Mouse (Mus musculus) kidney, adult 11 months (tissue): ENCODE measurements around the gene Cald1.
A peak's percentile ranks its signal among the peaks of the same experiment; 100 is the strongest.

ENCODE experiments used
- DNase-seq: peaks from one replicate; pipeline ENCODE4 v3.0.0; 2022

The Cald1 gene

GRCm38 (mm10) chr6:34721740-34722139, 123.4 kb downstream of the Cald1 start:
- no peak for DNase-seq

GRCm38 (mm10) chr6:34722660-34723059, 124.4 kb downstream of the Cald1 start:
- no peak for DNase-seq

GRCm38 (mm10) chr6:34723250-34723904, 125.1 kb downstream of the Cald1 start:
- DNase-seq: no peak

GRCm38 (mm10) chr6:34725660-34726059, 127.4 kb downstream of the Cald1 start:
- no peak for DNase-seq

GRCm38 (mm10) chr6:34726104-34726503, 127.8 kb downstream of the Cald1 start:
- no peak for DNase-seq

GRCm38 (mm10) chr6:34727316-34727983, 129.2 kb downstream of the Cald1 start:
- no peak for DNase-seq

GRCm38 (mm10) chr6:34729449-34730151, 131.3 kb downstream of the Cald1 start:
- DNase-seq: no peak

- DNase-seq: no peak
These were observed 132.7 kb downstream of the Cald1 start for GRCm38 (mm10) chr6:34731007-34731406.

GRCm38 (mm10) chr6:34731529-34731928, 133.2 kb downstream of the Cald1 start:
- DNase-seq: no peak

- DNase-seq: no peak
These were observed 136.8 kb downstream of the Cald1 start for GRCm38 (mm10) chr6:34734940-34735695.

- no peak for DNase-seq
These were observed 138.6 kb downstream of the Cald1 start for GRCm38 (mm10) chr6:34736934-34737333.

GRCm38 (mm10) chr6:34743946-34744345, 145.6 kb downstream of the Cald1 start:
- no peak for DNase-seq

GRCm38 (mm10) chr6:34747846-34748245, 149.5 kb downstream of the Cald1 start:
- no peak for DNase-seq

- no peak for DNase-seq
These were observed 150.3 kb downstream of the Cald1 start for GRCm38 (mm10) chr6:34748566-34748965.

GRCm38 (mm10) chr6:34749526-34749925, 151.2 kb downstream of the Cald1 start:
- DNase-seq: no peak

GRCm38 (mm10) chr6:34750487-34751120, 152.3 kb downstream of the Cald1 start:
- no peak for DNase-seq

- no peak for DNase-seq
These were observed 153.3 kb downstream of the Cald1 start for GRCm38 (mm10) chr6:34751625-34752024.

- DNase-seq: peak; percentile 40
These were observed 156.1 kb downstream of the Cald1 start for GRCm38 (mm10) chr6:34754448-34754847.

- DNase-seq: no peak
These were observed 160.0 kb downstream of the Cald1 start for GRCm38 (mm10) chr6:34758340-34758739.

- no peak for DNase-seq
These were observed 161.7 kb downstream of the Cald1 start for GRCm38 (mm10) chr6:34760023-34760422.

- no peak for DNase-seq
These were observed 167.4 kb downstream of the Cald1 start for GRCm38 (mm10) chr6:34765721-34766120.

GRCm38 (mm10) chr6:34769984-34770383, 171.7 kb downstream of the Cald1 start:
- no peak for DNase-seq

GRCm38 (mm10) chr6:34770491-34770890, 172.2 kb downstream of the Cald1 start:
- DNase-seq: no peak
